Mouse (Mus musculus) liver (tissue): ENCODE data around the gene Adcy1.
A peak's percentile ranks its signal among the peaks of the same experiment; 100 is the strongest.

Source experiments
- DNase-seq: peaks from one replicate; pipeline ENCODE4 v3.0.0-alpha.2; 2020; ENCODE audit warnings: mixed read lengths

Adcy1 gene

GRCm38 (mm10) chr11:7063001-7063584 lies at the start of gene Adcy1:
Gene Adcy1 (plus strand): TSS chr11:7063489.
- DNase-seq: peak; percentile 10

DNA sequence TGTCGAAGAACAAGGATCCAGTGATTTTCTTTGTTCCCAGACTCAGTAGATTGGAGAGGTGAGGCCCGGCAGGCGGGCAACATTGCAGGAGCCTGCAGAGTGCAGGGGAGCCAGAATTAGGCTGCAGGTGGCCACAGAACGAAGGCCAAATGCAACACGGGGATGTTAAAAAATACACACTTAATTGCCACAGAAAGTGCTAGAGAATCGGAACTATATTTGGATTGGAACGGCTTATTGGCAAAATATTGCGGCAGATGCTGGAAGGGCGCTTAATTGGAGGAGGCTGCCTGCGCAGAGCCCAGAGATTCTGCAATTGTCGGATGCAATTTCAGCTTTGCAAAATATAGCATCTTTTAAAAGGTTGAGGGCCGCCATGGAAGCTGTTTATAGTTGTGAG lies 46.4 kb upstream of the Adcy1 start:
- DNase-seq: no peak

- no peak for DNase-seq
Measured at GRCm38 (mm10) chr11:7018078-7018477, 45.2 kb upstream of the Adcy1 start.

- DNase-seq: no peak
Measured at GRCm38 (mm10) chr11:7019006-7019525, 44.2 kb upstream of the Adcy1 start.

- DNase-seq: no peak
Measured at GRCm38 (mm10) chr11:7033063-7033462, 30.2 kb upstream of the Adcy1 start.

DNA sequence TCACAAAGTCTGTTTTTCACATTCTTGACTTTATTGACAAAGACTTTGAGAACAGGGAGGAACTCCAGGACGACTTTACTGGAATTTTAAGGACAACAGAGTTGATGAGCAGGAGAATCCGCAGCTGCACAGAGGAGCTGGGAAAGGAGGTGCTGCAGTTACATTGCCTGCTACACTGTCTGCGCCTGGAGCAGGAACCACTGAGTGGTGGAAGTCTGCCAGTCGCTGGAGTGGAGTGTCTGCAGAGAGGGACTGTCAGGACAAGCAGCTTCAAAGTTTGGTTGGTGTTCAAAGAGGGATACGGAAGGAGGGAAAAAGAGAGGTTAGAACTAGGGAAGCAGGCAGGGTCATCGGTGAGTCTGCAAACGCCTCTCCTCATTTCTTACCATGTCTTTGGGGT lies 23.6 kb upstream of the Adcy1 start:
- no peak for DNase-seq

GRCm38 (mm10) chr11:7040801-7041200 lies 22.5 kb upstream of the Adcy1 start:
- DNase-seq: no peak

GRCm38 (mm10) chr11:7047176-7047575 lies 16.1 kb upstream of the Adcy1 start:
- DNase-seq: no peak

DNA sequence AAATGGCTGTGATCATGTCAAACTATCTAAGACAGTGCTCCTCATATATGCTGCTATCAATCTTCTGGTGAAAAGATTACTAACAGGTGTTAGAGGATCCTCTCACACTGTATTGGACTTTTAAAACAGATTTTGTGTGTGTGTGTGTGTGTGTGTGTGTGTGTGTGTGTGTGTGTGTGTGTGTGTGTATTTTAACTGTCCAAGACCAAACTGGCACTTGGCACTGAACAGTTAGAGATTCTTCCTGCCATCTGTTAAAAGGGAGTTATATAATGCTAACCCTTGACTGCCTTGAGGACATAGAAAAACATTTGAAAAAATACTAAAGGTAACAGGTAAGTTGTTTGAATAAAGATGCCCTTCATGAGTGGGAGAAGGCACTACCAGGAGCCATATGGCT lies 15.7 kb upstream of the Adcy1 start:
- no peak for DNase-seq

DNA sequence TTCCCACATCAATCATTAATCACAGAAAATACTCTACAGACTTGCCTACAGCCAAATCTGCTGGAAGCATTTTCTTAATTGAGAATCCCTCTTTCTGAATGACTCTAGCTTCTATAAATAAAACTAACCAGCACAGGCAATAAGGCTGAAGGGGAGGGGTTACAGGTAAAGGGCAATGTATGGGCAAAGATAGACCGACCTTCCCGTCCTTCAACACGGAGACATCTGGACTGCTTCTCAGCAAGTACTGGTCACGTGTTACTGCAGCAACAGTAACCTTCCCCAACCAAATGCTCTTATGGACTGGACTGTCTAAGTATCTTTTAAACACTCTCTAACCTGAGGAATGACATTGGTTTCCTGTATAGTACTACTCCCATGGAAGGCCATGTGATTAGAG lies 9.6 kb upstream of the Adcy1 start:
- DNase-seq: no peak

DNA sequence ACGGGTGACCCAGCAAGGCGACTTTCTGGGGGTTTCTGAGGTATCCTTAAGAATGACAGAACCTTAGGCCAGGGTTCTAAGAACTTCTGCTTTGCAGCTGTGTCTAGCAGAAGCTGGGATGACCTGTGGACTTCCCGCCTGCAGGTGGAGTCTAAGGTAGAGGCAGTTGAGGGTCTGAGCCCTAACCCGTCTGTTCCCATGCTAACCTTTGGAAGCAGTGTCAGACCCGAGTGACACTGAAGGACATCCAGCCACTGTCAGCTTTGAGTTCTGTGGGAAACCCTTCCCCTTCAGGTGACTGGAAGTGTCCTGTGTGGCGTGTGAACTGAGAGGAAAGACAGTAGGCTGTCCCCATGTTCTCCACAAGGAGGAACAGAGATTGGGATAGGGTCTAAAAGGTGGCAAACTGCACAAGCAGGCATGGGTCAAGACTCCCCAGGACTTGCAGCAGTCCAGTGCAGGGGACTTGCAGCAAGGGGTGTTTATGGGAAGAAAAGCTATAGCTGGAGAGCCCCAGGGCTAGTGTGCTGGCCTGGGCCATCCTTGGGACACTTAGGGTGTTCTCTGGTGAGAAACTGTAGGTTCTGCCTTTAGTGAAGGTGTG lies 8.5 kb upstream of the Adcy1 start:
- no peak for DNase-seq

- DNase-seq: no peak
Measured at GRCm38 (mm10) chr11:7055455-7056017, 7.8 kb upstream of the Adcy1 start.

GRCm38 (mm10) chr11:7056121-7056520 lies 7.2 kb upstream of the Adcy1 start:
- no peak for DNase-seq

GRCm38 (mm10) chr11:7057781-7058180 lies 5.5 kb upstream of the Adcy1 start:
- DNase-seq: no peak

- no peak for DNase-seq
Measured at GRCm38 (mm10) chr11:7061961-7062360, 1.3 kb upstream of the Adcy1 start.

DNA sequence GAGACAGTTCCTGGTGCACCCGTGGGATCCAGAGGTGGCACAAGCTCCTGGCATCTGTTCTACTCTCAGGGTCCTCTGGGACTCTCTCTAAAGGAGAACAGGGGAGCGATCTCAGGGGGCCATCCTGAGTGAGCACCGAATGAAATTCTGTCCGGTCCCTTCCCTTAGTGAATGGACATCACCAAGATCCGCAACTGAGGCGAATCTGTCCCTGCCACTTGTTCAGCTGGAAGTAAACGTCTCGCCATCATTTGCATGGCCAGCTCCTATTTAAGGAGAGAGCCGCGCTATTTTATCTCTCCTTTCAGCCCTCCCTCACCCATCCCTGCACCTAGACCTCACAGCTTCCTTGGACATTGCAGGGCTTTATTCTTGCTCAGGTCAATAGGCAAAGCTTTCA lies 723 bp upstream of the Adcy1 start:
- no peak for DNase-seq

- DNase-seq: peak; percentile 12
Measured at GRCm38 (mm10) chr11:7063681-7064267, 485 bp downstream of the Adcy1 start.

DNA sequence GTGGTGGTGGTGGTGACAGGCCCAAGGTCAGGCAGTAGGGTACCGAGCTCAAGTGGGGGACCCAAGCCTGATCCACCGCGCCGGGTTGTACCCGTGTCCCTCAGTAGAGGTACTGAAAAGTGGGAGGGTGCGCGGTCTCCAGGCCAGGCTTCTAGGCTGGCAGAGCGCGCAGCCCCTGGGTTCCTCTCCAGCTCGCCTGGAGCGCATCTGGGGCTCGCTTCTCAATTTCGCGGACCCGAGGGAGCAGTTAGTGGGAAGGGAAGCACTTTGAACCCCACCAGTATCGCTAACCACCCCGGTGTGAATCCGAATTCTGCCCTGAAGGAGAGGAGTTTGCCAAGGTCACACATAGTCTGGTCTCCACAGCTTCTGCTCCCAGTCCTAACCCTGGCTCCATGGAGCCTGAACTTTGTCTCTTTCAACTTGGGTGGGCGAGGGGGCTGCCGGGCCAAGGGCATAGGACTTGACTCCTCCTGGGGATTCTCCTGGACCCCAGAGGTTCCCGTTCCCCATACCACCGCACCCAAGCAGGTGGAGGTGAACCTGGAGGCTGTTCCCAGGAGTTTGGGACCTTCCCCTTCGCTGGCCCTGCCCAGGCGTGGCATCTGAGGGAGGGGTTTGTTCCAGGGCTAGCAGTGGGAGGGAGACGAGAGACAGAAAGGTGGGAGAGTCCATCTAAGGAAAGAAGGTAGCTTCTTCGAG lies 1.3 kb downstream of the Adcy1 start:
- peak; percentile 10 for DNase-seq

GRCm38 (mm10) chr11:7065388-7065787 lies 2.1 kb downstream of the Adcy1 start:
- DNase-seq: no peak

DNA sequence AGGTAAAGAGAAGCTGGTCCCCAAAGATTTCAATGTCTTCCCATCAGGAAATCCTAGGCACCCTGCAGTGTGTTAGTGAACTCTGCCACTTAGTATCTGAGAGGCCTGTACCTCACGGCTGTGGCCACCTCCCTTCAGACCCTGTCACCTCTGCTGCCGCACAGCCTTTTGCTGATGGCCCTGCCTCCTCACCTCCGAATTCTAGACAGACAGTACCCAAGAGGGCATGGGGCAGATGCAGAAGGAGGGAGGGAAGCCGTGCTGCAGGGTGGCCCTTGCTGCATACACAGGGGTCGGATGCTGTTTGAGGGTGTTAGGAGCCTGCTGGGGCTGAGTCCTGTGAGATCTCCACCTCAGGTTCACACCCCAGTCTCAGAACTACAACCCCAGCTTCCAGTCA lies 2.6 kb downstream of the Adcy1 start:
- no peak for DNase-seq

- no peak for DNase-seq
Measured at GRCm38 (mm10) chr11:7067263-7067662, 4.0 kb downstream of the Adcy1 start.

- DNase-seq: no peak
Measured at GRCm38 (mm10) chr11:7068479-7069235, 5.4 kb downstream of the Adcy1 start.

GRCm38 (mm10) chr11:7069762-7070161 lies 6.5 kb downstream of the Adcy1 start:
- DNase-seq: no peak
